Mouse (Mus musculus): Measurements from ENCODE around the gene Sugp2. TPM values are rescaled to one million over a fixed set of nuclear protein-coding genes. Genes with fewer than 3 reads are reported as not detected.
"Not testable (repeated sequence)": the region's sequence is repeated elsewhere in the genome, so short reads cannot be mapped to it uniquely, and the experiment has no call there.

Sugp2 gene
- polyA plus RNA-seq, 1 experiment from 2014 or later, result 30.9 TPM

DNA sequence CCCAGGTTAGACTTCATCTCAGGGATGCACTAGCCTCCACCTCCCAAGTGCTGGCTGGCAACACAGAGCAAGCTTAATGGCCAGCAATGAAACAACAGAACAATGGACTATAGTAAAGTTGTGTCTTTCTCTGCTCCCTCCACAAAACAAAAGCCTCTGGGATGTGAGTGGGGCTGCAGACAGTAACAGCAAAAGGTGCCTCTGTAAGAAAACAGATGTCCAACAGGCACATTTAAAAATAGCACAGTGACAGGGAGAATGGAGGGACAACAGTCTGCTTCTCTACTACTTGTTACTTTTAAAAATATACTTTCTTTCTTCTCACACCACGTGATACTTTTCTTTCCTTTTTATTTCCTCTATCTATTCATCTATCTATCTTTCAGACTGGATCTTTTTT is 29.3 kb upstream of the Sugp2 start:
- H3K27me3 ChIP-seq (ENCODE audit: control insufficient read depth, insufficient read depth, low read depth, low read length), result no peaks in the 10 kb centered on the region
- H3K9me3 ChIP-seq (ENCODE audit: control insufficient read depth, low read length), result no peaks in the 10 kb centered on the region
- no peak overlapping the region for H3K9ac ChIP-seq (ENCODE audit: low read length)
- no peak for ATAC-seq (ENCODE audit: low read depth)
- 50% methylated on average over 1 of the region's 1 CpGs for WGBS
- H3K4me3 ChIP-seq (ENCODE audit: low read length), result no peak overlapping the region
- no peak overlapping the region for H3K27ac ChIP-seq (ENCODE audit: low read length)
- H3K4me1 ChIP-seq (replicated peaks; ENCODE audit: control insufficient read depth, insufficient read depth, low read length), result peaks cover 10% of the 10 kb centered on the region
- no peaks in the 10 kb centered on the region for H3K36me3 ChIP-seq (ENCODE audit: control insufficient read depth, insufficient read depth, low read length)
- H3K4me2 ChIP-seq (ENCODE audit: low read depth, low read length), result no peak overlapping the region

- Histone ChIP-seq H3K4me1 (replicated peaks; ENCODE audit: control insufficient read depth, insufficient read depth, low read length) (peaks cover 12% of the 10 kb centered on the region; the same call in 1 of the 2 replicates), H3K4me3 (ENCODE audit: low read length) (no peak overlapping the region), H3K36me3 (ENCODE audit: control insufficient read depth, insufficient read depth, low read length) (no peaks in the 10 kb centered on the region), H3K27ac (ENCODE audit: low read length) (no peak overlapping the region), H3K27me3 (ENCODE audit: control insufficient read depth, insufficient read depth, low read depth, low read length) (no peaks in the 10 kb centered on the region), H3K4me2 (ENCODE audit: low read depth, low read length) (no peak overlapping the region), H3K9ac (ENCODE audit: low read length) (no peak overlapping the region), H3K9me3 (ENCODE audit: control insufficient read depth, low read length) (no peaks in the 10 kb centered on the region)
- no peak for ATAC-seq (ENCODE audit: low read depth)
- WGBS, result 45% methylated on average over 1 of the region's 1 CpGs
These were observed 25.9 kb upstream of the Sugp2 start for GRCm38 (mm10) chr8:70208130-70208529.

DNA sequence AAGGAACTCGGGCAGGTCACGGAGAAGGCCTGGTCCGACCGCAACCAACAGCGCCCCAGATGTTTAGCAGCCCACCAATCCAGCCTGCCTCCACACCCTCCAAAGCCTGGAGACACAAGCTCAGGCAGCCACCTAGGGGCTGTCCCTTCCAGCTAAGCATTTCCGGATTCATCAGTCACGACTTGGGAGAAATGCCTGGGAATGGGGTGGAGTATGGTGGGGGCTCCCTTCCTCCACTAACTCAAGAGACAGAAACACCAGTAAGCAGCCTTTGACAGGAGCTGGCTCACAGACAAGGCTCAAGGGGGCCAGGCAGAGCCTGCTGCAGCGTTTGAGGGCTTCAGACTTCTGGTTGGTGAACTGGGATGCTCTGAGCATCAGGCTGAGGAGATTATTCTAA is 23.5 kb upstream of the Sugp2 start:
- no peak for ATAC-seq (ENCODE audit: low read depth)
- Histone ChIP-seq H3K27me3 (ENCODE audit: control insufficient read depth, insufficient read depth, low read depth, low read length) (no peaks in the 10 kb centered on the region), H3K9ac (ENCODE audit: low read length) (peak overlapping the region; percentile 36; the same call in 1 of the 2 replicates), H3K9me3 (ENCODE audit: control insufficient read depth, low read length) (no peaks in the 10 kb centered on the region), H3K27ac (ENCODE audit: low read length) (no peak overlapping the region), H3K4me1 (replicated peaks; ENCODE audit: control insufficient read depth, insufficient read depth, low read length) (peaks cover 14% of the 10 kb centered on the region; the same call in 1 of the 2 replicates), H3K36me3 (ENCODE audit: control insufficient read depth, insufficient read depth, low read length) (no peaks in the 10 kb centered on the region), H3K4me2 (ENCODE audit: low read depth, low read length) (peak overlapping the region; percentile 29; the same call in 1 of the 2 replicates), H3K4me3 (ENCODE audit: low read length) (no peak overlapping the region)
- WGBS, result 16% methylated on average over 8 of the region's 8 CpGs

- 88% methylated on average over 1 of the region's 1 CpGs for WGBS
- H3K4me2 ChIP-seq (ENCODE audit: low read depth, low read length), result peak overlapping the region; percentile 99
- peak overlapping the region; percentile 74 for H3K4me3 ChIP-seq (ENCODE audit: low read length)
- ATAC-seq (ENCODE audit: low read depth), result no peak
- peaks cover 14% of the 10 kb centered on the region; the same call in 1 of the 2 replicates for H3K4me1 ChIP-seq (replicated peaks; ENCODE audit: control insufficient read depth, insufficient read depth, low read length)
- H3K9me3 ChIP-seq (ENCODE audit: control insufficient read depth, low read length), result no peaks in the 10 kb centered on the region
- H3K36me3 ChIP-seq (ENCODE audit: control insufficient read depth, insufficient read depth, low read length), result no peaks in the 10 kb centered on the region
- H3K9ac ChIP-seq (ENCODE audit: low read length), result peak overlapping the region; percentile 78
- no peaks in the 10 kb centered on the region for H3K27me3 ChIP-seq (ENCODE audit: control insufficient read depth, insufficient read depth, low read depth, low read length)
- no peak overlapping the region for H3K27ac ChIP-seq (ENCODE audit: low read length)
These were observed 22.8 kb upstream of the Sugp2 start for GRCm38 (mm10) chr8:70211275-70211674.

- Histone ChIP-seq H3K27ac (ENCODE audit: low read length) (no peak overlapping the region), H3K4me1 (replicated peaks; ENCODE audit: control insufficient read depth, insufficient read depth, low read length) (peaks cover 14% of the 10 kb centered on the region; the same call in 1 of the 2 replicates), H3K4me3 (ENCODE audit: low read length) (peak overlapping the region; percentile 74), H3K9me3 (ENCODE audit: control insufficient read depth, low read length) (no peaks in the 10 kb centered on the region), H3K36me3 (ENCODE audit: control insufficient read depth, insufficient read depth, low read length) (no peaks in the 10 kb centered on the region), H3K27me3 (ENCODE audit: control insufficient read depth, insufficient read depth, low read depth, low read length) (no peaks in the 10 kb centered on the region), H3K4me2 (ENCODE audit: low read depth, low read length) (peak overlapping the region; percentile 99), H3K9ac (ENCODE audit: low read length) (peak overlapping the region; percentile 78)
- ATAC-seq (ENCODE audit: low read depth), result no peak
- under 1% methylated on average over 31 of the region's 31 CpGs for WGBS
These were observed 22.3 kb upstream of the Sugp2 start for GRCm38 (mm10) chr8:70211726-70212111.

DNA sequence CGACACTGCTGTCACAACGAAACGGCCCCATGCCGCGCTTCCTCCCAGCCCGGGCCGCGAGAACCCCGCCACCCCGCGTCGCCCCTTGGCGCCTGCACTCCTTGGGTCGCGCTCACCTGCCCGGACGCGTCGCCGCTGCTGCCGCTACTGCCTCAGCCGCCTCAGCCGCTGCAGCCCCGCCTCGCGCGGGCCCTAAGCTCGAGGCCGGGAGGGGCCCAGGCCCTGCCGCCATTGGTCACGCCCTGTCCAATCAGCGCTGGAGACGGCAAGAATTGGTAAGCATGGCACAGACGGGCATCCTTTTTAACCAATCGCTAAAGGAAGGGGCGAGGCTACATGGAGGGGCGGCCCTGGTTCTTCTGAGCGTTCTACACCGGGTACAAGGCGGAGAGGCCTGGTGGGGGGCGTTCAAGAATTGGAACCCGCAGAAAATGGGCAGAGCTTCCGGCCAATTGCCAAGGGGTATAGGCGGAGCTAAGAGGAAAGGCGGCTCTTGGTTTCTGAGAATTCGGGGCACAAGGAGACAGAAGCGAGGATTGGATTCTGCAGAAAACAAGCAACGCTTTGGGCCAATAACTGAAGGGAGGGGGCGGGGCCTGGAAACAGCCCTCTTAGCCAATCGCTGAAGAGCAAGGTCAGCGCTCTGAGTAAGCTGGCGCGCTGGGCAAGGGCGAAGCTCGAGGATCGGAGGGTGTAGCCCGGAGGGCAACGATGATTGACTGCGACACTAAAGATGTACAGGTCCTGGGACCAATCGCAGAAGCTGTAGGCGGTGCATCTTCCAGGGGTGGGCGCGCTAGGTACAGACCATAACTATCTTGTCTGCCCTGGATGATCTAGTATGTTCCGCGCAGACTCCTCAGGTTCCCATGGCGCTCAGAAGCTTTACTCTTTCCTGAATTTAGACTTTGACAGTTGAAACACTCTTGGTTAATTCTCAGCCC is 21.6 kb upstream of the Sugp2 start, which contains the start of gene Slc25a42:
Gene Slc25a42 (minus strand): TSS at position 194 of the 944 bp plus-strand sequence.
- Histone ChIP-seq H3K9ac (ENCODE audit: low read length) (peak within 1 kb of the TSS; percentile 78), H3K36me3 (ENCODE audit: control insufficient read depth, insufficient read depth, low read length) (no peaks in the 10 kb centered on the region), H3K27ac (ENCODE audit: low read length) (peak within 1 kb of the TSS; percentile 59), H3K9me3 (ENCODE audit: control insufficient read depth, low read length) (no peaks in the 10 kb centered on the region), H3K27me3 (ENCODE audit: control insufficient read depth, insufficient read depth, low read depth, low read length) (no peaks in the 10 kb centered on the region), H3K4me1 (replicated peaks; ENCODE audit: control insufficient read depth, insufficient read depth, low read length) (peaks cover 14% of the 10 kb centered on the region; the same call in 1 of the 2 replicates), H3K4me3 (ENCODE audit: low read length) (peak within 1 kb of the TSS; percentile 74), H3K4me2 (ENCODE audit: low read depth, low read length) (peak within 1 kb of the TSS; percentile 99)
- ATAC-seq (ENCODE audit: low read depth), result peak; percentile 97
- under 1% methylated on average over 66 of the region's 66 CpGs for WGBS

GRCm38 (mm10) chr8:70214411-70214810 is 19.6 kb upstream of the Sugp2 start:
- no peak overlapping the region for H3K4me3 ChIP-seq (ENCODE audit: low read length)
- H3K9ac ChIP-seq (ENCODE audit: low read length), result no peak overlapping the region
- ATAC-seq (ENCODE audit: low read depth), result no peak
- peaks cover 14% of the 10 kb centered on the region; the same call in 1 of the 2 replicates for H3K4me1 ChIP-seq (replicated peaks; ENCODE audit: control insufficient read depth, insufficient read depth, low read length)
- H3K36me3 ChIP-seq (ENCODE audit: control insufficient read depth, insufficient read depth, low read length), result no peaks in the 10 kb centered on the region
- H3K27me3 ChIP-seq (ENCODE audit: control insufficient read depth, insufficient read depth, low read depth, low read length), result no peaks in the 10 kb centered on the region
- WGBS, result 68% methylated on average over 3 of the region's 3 CpGs
- no peaks in the 10 kb centered on the region for H3K9me3 ChIP-seq (ENCODE audit: control insufficient read depth, low read length)
- no peak overlapping the region for H3K4me2 ChIP-seq (ENCODE audit: low read depth, low read length)
- H3K27ac ChIP-seq (ENCODE audit: low read length), result no peak overlapping the region

- WGBS, result 61% methylated on average over 5 of the region's 5 CpGs
- Histone ChIP-seq H3K27me3 (ENCODE audit: control insufficient read depth, insufficient read depth, low read depth, low read length) (no peaks in the 10 kb centered on the region), H3K36me3 (ENCODE audit: control insufficient read depth, insufficient read depth, low read length) (no peaks in the 10 kb centered on the region), H3K27ac (ENCODE audit: low read length) (no peak overlapping the region), H3K9me3 (ENCODE audit: control insufficient read depth, low read length) (no peaks in the 10 kb centered on the region), H3K4me3 (ENCODE audit: low read length) (no peak overlapping the region), H3K9ac (ENCODE audit: low read length) (no peak overlapping the region), H3K4me1 (replicated peaks; ENCODE audit: control insufficient read depth, insufficient read depth, low read length) (peaks cover 14% of the 10 kb centered on the region; the same call in 1 of the 2 replicates), H3K4me2 (ENCODE audit: low read depth, low read length) (no peak overlapping the region)
- ATAC-seq (ENCODE audit: low read depth), result no peak
These were observed 18.9 kb upstream of the Sugp2 start for GRCm38 (mm10) chr8:70215092-70215491.

- H3K9me3 ChIP-seq (ENCODE audit: control insufficient read depth, low read length); H3K9ac ChIP-seq (ENCODE audit: low read length); H3K4me1 ChIP-seq (replicated peaks; ENCODE audit: control insufficient read depth, insufficient read depth, low read length); H3K4me2 ChIP-seq (ENCODE audit: low read depth, low read length); H3K36me3 ChIP-seq (ENCODE audit: control insufficient read depth, insufficient read depth, low read length); ATAC-seq (ENCODE audit: low read depth); H3K27ac ChIP-seq (ENCODE audit: low read length); H3K27me3 ChIP-seq (ENCODE audit: control insufficient read depth, insufficient read depth, low read depth, low read length); H3K4me3 ChIP-seq (ENCODE audit: low read length): not testable (repeated sequence)
- WGBS, result 58% methylated on average over 3 of the region's 3 CpGs
These were observed 17.9 kb upstream of the Sugp2 start for GRCm38 (mm10) chr8:70216161-70216560.
